Mouse (Mus musculus): Measurements from ENCODE around the gene Atp1a4. TPM values are rescaled to one million over a fixed set of nuclear protein-coding genes. Genes with fewer than 3 reads are reported as not detected.
"Not testable (repeated sequence)": the region's sequence is repeated elsewhere in the genome, so short reads cannot be mapped to it uniquely, and the experiment has no call there.

Gene Atp1a4
- polyA plus RNA-seq, 1 experiment from 2014 or later: not detected

DNA sequence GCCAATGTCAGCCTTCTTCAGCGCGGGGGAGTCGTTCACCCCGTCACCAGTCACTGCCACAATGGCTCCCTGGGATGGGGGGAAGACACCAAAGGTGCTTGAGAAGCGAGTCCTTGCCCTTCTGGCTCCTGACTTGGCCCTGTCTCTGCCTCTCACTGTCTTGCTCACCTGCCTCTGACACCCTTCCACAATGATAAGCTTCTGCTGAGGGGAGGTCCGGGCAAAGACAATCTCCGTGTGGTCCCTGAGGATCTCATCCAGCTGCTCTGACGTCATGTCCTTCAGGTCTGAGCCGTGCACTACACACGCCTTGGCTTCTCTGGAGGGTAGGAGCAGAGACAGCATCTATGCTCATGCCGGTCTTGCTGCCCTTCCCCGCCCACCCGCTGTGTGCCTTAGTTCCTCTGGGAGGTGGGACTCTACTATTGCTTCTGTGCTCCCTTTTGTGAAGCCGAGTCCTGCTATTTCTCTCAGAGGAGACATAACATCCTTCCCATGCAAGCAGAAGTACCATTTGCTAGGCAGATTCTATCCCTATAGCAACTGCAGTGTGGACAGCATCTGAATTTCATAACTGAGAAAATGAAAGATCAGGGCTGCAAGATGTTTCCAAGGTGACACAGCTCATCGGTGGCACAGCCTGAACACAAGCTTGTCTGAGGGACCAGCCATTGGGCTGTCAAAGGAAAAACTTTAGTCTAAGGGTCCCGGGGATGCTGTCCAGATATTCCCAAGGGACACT lies 21.7 kb upstream of the Atp1a4 start:
- H3K4me2 ChIP-seq: no peak overlapping the region
- no peak overlapping the region for H3K9ac ChIP-seq
- ATAC-seq (ENCODE audit: insufficient read depth, low FRiP score, low read depth): no peak
- no peaks in the 10 kb centered on the region for H3K4me1 ChIP-seq
- no peaks in the 10 kb centered on the region for H3K36me3 ChIP-seq
- H3K4me3 ChIP-seq (replicated peaks): no peak overlapping the region
- H3K9me3 ChIP-seq: no peaks in the 10 kb centered on the region
- H3K27me3 ChIP-seq (replicated peaks): no peaks in the 10 kb centered on the region
- 79% methylated on average over 16 of the region's 16 CpGs for WGBS
- H3K27ac ChIP-seq: no peak overlapping the region

DNA sequence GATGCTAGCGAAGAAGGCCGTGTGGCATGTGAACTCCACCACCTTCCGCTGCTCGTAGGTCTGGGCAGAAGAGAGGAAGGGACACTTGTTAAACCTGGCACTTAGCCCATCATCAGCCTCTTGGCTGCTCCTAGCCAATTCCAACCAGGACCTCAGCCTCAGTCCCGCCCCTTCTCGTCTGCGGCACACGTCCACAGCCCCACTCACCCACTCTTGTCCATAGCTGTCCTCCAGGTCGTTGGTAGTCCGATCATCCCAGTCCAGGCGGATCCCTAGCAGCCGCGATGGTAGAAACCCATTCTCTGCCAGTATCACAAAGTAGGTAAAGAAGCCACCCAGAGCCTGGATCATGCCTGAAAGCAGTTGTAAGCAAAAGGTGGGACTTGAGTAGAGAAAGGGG lies 20.1 kb upstream of the Atp1a4 start:
- Histone ChIP-seq H3K27me3 (replicated peaks) (no peaks in the 10 kb centered on the region), H3K36me3 (no peaks in the 10 kb centered on the region), H3K4me1 (no peaks in the 10 kb centered on the region), H3K4me2 (no peak overlapping the region), H3K9me3 (no peaks in the 10 kb centered on the region), H3K27ac (no peak overlapping the region), H3K9ac (no peak overlapping the region), H3K4me3 (replicated peaks) (no peak overlapping the region)
- WGBS: 88% methylated on average over 13 of the region's 13 CpGs
- ATAC-seq (ENCODE audit: insufficient read depth, low FRiP score, low read depth): no peak

DNA sequence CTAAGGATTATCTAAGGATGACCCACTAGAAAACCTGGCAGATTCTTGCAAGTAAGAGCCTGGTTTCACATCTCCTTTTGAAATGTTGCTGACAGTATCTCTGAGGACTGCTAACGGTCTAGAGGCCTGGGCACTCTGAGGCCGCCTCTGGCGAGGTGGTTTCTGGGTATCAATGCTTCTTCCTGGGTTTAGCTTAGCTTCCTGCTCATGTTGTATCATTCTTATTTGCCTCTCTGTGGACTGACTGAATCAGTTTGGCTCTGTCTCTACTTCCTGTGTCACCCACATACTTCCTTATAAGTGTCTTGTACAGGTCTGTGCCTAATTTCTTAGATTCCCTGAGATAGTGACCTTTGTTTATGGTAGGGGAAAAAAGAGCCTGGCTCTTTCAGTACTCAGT lies 19.0 kb upstream of the Atp1a4 start:
- no peaks in the 10 kb centered on the region for H3K4me1 ChIP-seq
- WGBS: 71% methylated on average over 3 of the region's 3 CpGs
- H3K36me3 ChIP-seq: no peaks in the 10 kb centered on the region
- H3K4me3 ChIP-seq (replicated peaks): no peak overlapping the region
- no peak for ATAC-seq (ENCODE audit: insufficient read depth, low FRiP score, low read depth)
- no peak overlapping the region for H3K4me2 ChIP-seq
- no peak overlapping the region for H3K9ac ChIP-seq
- H3K9me3 ChIP-seq: no peaks in the 10 kb centered on the region
- H3K27me3 ChIP-seq (replicated peaks): no peaks in the 10 kb centered on the region
- H3K27ac ChIP-seq: no peak overlapping the region

DNA sequence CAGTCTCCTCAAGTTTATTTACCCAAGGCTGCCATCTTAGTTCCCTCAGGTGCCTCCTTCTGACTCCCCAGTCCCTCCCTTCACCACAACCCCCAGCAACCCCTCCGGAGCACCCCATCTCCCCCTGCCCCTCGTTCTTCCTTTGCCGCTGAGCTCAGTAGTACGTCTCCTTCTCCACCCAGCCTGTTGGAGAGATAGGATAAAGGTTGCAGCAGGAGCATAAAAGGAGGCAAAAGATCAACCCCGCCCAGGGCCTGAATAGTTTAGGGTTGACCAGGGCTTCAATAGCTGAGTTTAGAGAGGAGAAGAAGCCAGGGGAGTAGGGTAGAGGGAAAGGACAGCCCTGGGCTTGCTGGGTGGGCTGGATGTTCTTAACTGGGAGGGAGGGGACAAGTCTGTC lies 16.3 kb upstream of the Atp1a4 start:
- Histone ChIP-seq H3K27ac (no peak overlapping the region), H3K27me3 (replicated peaks) (no peaks in the 10 kb centered on the region), H3K4me3 (replicated peaks) (no peak overlapping the region), H3K36me3 (no peaks in the 10 kb centered on the region), H3K9ac (no peak overlapping the region), H3K4me1 (no peaks in the 10 kb centered on the region), H3K9me3 (no peaks in the 10 kb centered on the region), H3K4me2 (no peak overlapping the region)
- no peak for ATAC-seq (ENCODE audit: insufficient read depth, low FRiP score, low read depth)
- WGBS: 74% methylated on average over 5 of the region's 5 CpGs

DNA sequence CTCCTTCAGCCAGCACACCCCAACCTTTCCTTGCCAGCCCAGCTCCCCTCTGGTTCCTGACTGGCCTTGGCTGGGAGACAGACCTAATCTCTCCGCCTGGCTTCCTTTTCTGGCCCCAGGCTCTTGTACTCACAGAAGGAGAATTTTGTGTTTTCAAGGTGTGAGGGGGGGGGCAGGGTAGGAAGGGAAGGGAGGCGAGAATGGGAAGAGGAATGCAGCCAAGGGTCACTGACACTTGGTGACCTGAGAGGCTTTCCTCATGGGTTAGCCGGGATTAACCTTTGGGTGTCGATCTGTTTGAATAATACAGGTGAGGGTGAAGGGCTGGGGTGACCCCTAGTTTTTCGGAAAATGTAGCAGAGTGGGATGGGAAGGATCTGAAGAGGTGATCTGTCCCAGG lies 15.9 kb upstream of the Atp1a4 start:
- no peaks in the 10 kb centered on the region for H3K27me3 ChIP-seq (replicated peaks)
- H3K4me3 ChIP-seq (replicated peaks): no peak overlapping the region
- no peak overlapping the region for H3K9ac ChIP-seq
- 58% methylated on average over 5 of the region's 5 CpGs for WGBS
- H3K27ac ChIP-seq: no peak overlapping the region
- H3K9me3 ChIP-seq: no peaks in the 10 kb centered on the region
- H3K4me1 ChIP-seq: no peaks in the 10 kb centered on the region
- no peaks in the 10 kb centered on the region for H3K36me3 ChIP-seq
- no peak for ATAC-seq (ENCODE audit: insufficient read depth, low FRiP score, low read depth)
- H3K4me2 ChIP-seq: no peak overlapping the region

DNA sequence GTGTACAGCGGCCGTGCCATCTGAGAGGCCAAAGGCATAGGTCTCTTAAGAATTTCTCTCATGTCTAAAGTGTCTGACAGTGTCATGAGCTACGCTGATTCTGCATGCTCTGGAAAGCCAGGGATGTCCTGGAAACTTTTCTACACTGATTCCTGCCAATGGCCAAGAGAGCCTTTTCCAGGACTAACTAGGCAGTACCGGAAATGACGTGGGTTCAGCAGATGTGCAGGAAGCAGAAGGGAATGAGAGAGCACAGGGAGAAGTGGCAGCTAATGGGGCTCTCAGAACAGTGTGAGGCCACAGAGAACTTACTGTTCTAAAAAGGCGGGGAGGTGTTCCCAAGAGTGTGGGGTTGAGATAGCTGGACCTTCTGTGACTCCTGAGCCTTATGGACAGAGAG lies 15.2 kb upstream of the Atp1a4 start:
- H3K4me1 ChIP-seq: no peaks in the 10 kb centered on the region
- 78% methylated on average over 6 of the region's 6 CpGs for WGBS
- H3K9ac ChIP-seq: no peak overlapping the region
- H3K4me3 ChIP-seq (replicated peaks): no peak overlapping the region
- no peaks in the 10 kb centered on the region for H3K9me3 ChIP-seq
- H3K4me2 ChIP-seq: no peak overlapping the region
- no peak for ATAC-seq (ENCODE audit: insufficient read depth, low FRiP score, low read depth)
- H3K36me3 ChIP-seq: no peaks in the 10 kb centered on the region
- no peaks in the 10 kb centered on the region for H3K27me3 ChIP-seq (replicated peaks)
- H3K27ac ChIP-seq: no peak overlapping the region

DNA sequence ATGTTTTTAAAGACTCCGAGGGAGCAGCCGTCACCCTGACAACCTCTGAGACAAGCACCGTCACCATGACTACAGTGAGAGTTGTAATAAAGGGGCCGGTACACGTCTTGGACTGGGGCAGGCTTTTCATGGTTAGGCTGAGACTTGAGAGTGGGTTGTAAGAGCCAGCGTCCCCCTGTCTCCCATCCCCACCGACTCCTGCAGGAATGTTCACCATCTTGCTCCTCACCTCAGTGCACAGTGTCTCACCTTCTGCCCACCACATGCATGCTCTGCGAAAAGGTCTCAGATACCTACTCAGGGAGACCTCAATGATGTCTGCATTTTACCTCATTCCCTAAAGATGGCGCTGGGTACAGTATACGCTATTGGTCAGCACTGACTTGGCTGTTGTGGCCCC lies 13.6 kb upstream of the Atp1a4 start:
- Histone ChIP-seq H3K27me3 (replicated peaks) (no peaks in the 10 kb centered on the region), H3K27ac (no peak overlapping the region), H3K4me1 (no peaks in the 10 kb centered on the region), H3K4me2 (no peak overlapping the region), H3K9me3 (no peaks in the 10 kb centered on the region), H3K36me3 (no peaks in the 10 kb centered on the region), H3K4me3 (replicated peaks) (no peak overlapping the region), H3K9ac (no peak overlapping the region)
- no peak for ATAC-seq (ENCODE audit: insufficient read depth, low FRiP score, low read depth)
- WGBS: 67% methylated on average over 10 of the region's 10 CpGs

DNA sequence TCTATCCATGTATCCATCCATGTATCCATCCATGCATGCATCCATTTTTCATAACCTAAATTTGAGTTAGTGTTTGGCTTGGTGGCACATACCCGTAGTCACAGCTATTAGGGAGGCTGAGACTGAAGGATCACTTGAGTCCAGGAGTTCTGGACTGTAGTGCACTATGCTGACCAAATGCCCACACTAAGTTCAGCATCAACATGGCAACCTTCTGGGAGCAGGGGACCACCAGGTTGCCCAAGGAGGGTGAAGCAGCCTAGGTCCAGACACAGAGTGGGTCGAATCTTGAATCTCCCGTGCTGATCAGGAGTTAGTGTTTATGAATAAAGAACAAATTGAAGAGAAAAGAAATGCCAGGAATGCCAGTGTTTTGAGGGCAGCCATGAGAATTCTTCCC lies 13.0 kb upstream of the Atp1a4 start:
- no peak overlapping the region for H3K9ac ChIP-seq
- no peak for ATAC-seq (ENCODE audit: insufficient read depth, low FRiP score, low read depth)
- H3K27ac ChIP-seq: no peak overlapping the region
- H3K4me3 ChIP-seq (replicated peaks): no peak overlapping the region
- no peaks in the 10 kb centered on the region for H3K27me3 ChIP-seq (replicated peaks)
- no peaks in the 10 kb centered on the region for H3K36me3 ChIP-seq
- no peak overlapping the region for H3K4me2 ChIP-seq
- no peaks in the 10 kb centered on the region for H3K4me1 ChIP-seq
- 79% methylated on average over 3 of the region's 3 CpGs for WGBS
- no peaks in the 10 kb centered on the region for H3K9me3 ChIP-seq

DNA sequence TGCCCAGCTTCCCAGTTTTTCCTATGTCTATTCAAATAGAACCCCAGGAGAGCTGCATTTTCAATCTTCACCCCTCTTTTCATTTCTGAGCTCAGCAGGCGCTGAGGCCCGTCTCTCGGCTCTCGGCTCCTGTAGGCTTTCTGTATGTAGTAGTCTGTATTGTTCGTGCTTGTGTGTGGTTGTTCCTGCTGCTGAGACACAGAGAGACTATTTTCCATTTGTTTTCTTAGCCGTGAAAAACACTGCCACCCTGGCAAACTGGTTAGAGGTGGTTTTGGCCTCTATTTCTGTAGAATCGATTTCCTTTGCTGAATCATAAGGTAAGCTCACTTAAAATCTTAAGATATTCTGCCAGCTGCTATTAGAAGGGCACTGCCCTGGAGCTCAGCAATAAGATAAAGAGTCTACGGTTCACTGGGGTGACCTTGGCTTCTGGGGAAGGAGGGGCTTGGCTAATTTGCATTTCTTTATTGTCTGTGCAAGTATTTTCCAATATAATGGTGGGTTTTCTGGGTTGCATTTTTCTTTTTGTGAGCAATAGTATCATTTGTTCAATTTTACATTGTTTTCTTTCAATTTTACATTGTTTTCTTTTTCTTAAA lies 3.4 kb upstream of the Atp1a4 start, which contains the start of gene Igsf8:
Gene Igsf8 (plus strand): TSS at position 165 of the 602 bp plus-strand sequence.
- H3K36me3 ChIP-seq: no peaks in the 10 kb centered on the region
- no peak within 1 kb of the TSS for H3K27ac ChIP-seq
- H3K4me2 ChIP-seq: no peak within 1 kb of the TSS
- no peaks in the 10 kb centered on the region for H3K9me3 ChIP-seq
- no peaks in the 10 kb centered on the region for H3K4me1 ChIP-seq
- no peak within 1 kb of the TSS for H3K4me3 ChIP-seq (replicated peaks)
- no peaks in the 10 kb centered on the region for H3K27me3 ChIP-seq (replicated peaks)
- ATAC-seq (ENCODE audit: insufficient read depth, low FRiP score, low read depth): no peak
- 63% methylated on average over 8 of the region's 8 CpGs for WGBS
- H3K9ac ChIP-seq: no peak within 1 kb of the TSS

DNA sequence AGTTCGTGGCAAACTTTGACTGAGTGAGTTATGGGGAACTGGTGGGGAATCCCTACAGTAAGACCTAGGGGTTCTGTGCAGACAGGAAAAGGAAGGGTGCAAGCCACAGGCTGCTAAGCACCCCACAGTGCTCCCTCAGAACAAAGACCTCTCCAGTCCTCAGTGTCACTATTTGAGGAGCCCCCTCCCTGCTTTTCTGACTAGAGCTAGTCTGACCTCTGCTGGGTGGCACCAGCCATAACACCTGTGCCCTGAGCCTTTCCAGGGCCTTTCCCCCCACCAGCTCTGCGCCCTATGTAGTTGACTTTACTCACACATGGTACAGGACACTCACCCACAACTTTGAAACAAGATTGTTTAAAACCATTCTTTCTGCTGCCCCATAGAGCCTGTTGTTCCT lies 10.5 kb downstream of the Atp1a4 start:
- Histone ChIP-seq H3K4me3 (replicated peaks) (no peak overlapping the region), H3K9me3 (no peaks in the 10 kb centered on the region), H3K27ac (no peak overlapping the region), H3K27me3 (replicated peaks) (0 out of 2 replicates have a peak, but pooled peaks cover 11% of the 10 kb centered on the region), H3K4me2 (no peak overlapping the region), H3K36me3 (no peaks in the 10 kb centered on the region), H3K9ac (no peak overlapping the region), H3K4me1 (0 out of 2 replicates have a peak, but pooled peaks cover 4% of the 10 kb centered on the region)
- no peak; the same call in 1 of the 2 replicates for ATAC-seq (ENCODE audit: insufficient read depth, low FRiP score, low read depth)
- 48% methylated on average over 2 of the region's 2 CpGs for whole genome bisulfite sequencing

DNA sequence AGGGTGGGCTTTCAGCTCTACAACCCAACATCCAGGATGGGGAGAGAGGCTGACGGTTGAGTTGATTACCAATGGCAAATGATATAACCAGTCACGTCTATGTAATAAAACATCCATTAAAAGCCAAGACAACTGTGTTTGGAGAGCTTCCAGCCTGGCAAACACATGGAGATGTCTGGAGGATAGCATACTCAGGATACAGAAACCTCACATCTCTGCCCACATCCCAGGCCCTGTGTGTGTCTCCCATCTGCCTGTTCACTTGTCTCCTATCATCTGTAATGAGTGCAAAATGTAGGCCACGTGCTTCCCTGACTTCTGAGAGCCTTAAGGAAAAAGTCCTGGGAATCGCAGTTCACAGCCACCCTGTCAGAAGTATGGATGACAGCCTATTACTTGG lies 11.0 kb downstream of the Atp1a4 start:
- Histone ChIP-seq H3K9ac (no peak overlapping the region), H3K27me3 (replicated peaks) (0 out of 2 replicates have a peak, but pooled peaks cover 11% of the 10 kb centered on the region), H3K4me3 (replicated peaks) (no peak overlapping the region), H3K4me2 (no peak overlapping the region), H3K4me1 (0 out of 2 replicates have a peak, but pooled peaks cover 4% of the 10 kb centered on the region), H3K9me3 (no peaks in the 10 kb centered on the region), H3K36me3 (no peaks in the 10 kb centered on the region), H3K27ac (no peak overlapping the region)
- no peak for ATAC-seq (ENCODE audit: insufficient read depth, low FRiP score, low read depth)
- 73% methylated on average over 4 of the region's 4 CpGs for WGBS

DNA sequence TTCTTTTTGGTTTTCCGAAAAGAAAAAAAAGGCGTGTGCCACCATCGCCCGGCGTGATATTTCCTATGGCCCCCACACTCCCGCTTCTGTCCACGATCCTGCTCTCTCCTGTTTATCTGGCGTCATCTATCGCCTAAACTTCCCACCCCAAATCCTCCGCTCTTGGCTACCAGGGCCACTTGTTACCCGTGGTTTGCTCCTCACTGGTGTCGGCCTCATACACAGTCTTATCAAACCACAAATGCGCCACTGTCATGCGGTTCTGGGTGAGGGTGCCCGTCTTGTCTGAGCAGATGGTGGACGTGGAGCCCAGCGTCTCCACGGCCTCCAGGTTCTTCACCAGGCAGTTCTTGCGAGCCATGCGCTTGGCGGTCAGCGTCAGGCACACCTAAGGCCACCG lies 13.6 kb downstream of the Atp1a4 start:
- WGBS: 33% methylated on average over 23 of the region's 23 CpGs
- 0 out of 2 replicates have a peak, but pooled peaks cover 11% of the 10 kb centered on the region for H3K27me3 ChIP-seq (replicated peaks)
- H3K9ac ChIP-seq; H3K27ac ChIP-seq; ATAC-seq (ENCODE audit: insufficient read depth, low FRiP score, low read depth); H3K4me3 ChIP-seq (replicated peaks); H3K36me3 ChIP-seq; H3K9me3 ChIP-seq; H3K4me1 ChIP-seq: not testable (repeated sequence)
- peak overlapping the region; percentile 32 for H3K4me2 ChIP-seq

Measured in stomach, embryonic 15.5 days (tissue).